Mouse (Mus musculus) adrenal gland, postnatal 10 days (tissue): Measurements from ENCODE around the gene Gpr55. TPM values are rescaled to one million over a fixed set of nuclear protein-coding genes. Genes with fewer than 3 reads are reported as not detected.
A peak's percentile ranks its signal among the peaks of the same experiment; 100 is the strongest.
"Not testable (repeated sequence)": the region's sequence is repeated elsewhere in the genome, so short reads cannot be mapped to it uniquely, and the experiment has no call there.

ENCODE experiments used
- DNase-seq: peaks from one replicate; pipeline ENCODE4 v3.0.0; 2021; ENCODE audit warnings: mixed read lengths
- long read RNA-seq, 2 experiments: library from polyadenylated mRNA; stranded (forward); transcript quantifications; one replicate each; pipeline ENCODE4 v2.0.0; 2021
- total RNA-seq, 2 experiments: library from RNA; stranded (reverse); gene quantifications; 2 replicates each; pipeline ENCODE4 v1.2.3; 2021

Gene Gpr55
- total RNA-seq: 1 to 10 TPM in 1 of 2 experiments, under 1 TPM in 1; 0.85 to 1.8 TPM
- long read RNA-seq, experiment 1, partial matches to known transcripts: 1 of 1 reads
- long read RNA-seq, experiment 1, other reads (novel, unspliced or antisense): 0 of 1 reads
- long read RNA-seq, experiment 2: 0 reads

DNA sequence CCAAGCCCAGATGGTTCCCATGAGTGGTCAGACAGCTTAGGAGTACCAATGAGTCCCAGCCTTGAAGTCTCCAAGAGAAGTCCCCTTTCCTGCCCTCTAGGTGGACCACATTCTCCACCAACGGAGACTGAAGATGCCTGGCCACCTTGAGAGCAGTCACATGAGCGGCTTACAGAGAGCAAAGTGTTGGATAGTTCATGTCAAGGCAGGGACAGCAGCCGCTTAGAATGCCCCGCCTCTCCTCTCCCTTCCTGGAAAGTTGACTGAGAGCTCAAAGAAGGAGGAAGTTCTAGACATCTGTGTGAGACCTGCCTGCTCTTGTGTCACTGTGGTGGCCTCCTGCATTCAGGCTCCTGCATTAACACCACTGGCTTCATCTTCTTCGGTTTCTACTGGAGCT lies at the start of gene Gpr55:
Gene Gpr55, minus strand, starts transcription at position 135 of the 400 bp plus-strand sequence.
- no peak for DNase-seq

DNA sequence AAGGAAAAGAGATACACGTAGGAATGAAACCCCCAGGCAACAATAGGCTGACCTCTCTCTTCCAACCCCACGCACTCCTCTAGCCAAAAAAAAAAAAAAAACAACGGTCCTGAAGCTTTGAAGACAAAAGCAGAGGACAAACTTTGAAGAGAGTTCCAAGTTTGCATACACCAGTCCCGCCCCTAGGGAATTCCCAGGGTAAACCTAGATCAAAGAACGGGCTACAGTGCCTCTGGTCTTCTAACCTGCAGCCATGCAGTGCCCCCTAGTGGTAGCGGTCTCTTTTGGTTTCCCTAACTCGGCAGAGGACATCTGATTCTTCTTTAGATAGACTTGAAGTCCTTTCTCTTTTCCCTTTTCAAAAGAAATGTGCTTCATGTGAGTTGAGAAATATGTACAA lies 47.0 kb upstream of the Gpr55 start:
- peak; percentile 96 for DNase-seq

DNA sequence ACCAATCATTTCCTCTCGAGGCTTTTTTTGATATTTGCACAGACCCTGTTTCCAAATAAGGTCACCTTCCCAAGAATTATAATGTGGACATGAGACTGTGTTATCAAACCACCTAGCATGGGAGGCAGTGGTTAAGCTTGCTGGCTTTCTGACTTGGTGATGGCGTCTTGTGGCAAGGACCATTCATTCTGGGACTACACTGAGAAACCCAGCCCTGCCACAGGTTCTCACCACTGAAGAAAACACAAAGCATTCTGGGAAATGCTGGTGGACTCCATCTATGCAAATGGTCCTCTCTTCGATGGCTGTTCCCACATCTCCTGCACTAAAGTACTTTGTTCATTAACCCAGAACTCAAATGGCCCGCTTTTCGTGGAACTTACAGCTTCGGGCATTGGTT lies 45.2 kb upstream of the Gpr55 start:
- DNase-seq: no peak

DNA sequence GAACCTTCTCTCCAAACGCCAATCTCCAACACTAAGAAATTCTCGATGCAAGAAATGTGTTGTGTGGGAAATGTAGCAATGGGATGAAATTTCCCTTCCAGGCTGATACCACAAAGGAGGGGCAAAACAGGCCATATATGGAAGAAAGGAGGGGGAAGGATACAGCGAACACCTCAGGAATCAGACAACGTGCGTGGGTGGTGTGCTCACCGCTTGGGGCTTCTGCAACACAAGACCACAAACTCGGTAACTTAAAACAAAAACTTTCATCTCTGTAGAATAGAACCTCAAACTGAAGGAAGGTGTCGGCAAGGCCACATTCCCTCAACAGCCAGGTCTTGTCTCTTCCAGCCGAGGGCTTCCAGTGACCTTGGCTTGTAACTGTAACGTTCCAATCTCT lies 44.7 kb upstream of the Gpr55 start:
- DNase-seq: no peak

DNA sequence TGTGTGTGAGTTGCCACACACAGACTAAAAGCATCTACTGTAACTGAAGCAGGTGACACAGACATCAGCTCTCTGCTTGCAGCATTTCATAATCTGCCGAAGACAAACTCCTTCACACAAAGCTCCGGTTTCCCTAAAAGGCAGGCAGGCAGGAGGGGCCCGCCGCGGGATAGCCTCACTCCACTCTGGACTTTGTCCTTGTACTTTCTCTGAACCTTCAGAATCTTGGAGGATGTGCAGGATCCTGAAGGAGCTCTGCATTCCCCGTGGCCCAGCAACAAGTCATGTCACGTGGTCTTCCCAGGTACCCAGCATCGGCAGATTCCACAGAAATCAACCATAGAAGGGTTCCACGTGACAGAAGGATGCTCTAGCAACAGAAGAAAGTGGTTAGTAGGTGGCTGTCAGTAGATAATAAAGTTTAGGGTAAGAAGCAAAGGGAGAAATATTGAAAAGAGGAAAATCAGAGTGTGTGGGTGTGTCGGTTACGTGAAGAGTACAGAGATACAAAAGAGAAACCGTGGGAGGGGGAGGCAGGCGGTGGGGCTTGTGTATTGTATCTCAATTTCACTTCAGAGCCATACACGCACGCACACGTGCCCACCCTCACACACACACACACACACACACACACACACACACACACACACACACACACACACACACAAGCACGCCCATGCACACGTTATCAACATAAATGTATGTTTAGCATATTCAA lies 39.2 kb upstream of the Gpr55 start:
- DNase-seq: no peak

DNA sequence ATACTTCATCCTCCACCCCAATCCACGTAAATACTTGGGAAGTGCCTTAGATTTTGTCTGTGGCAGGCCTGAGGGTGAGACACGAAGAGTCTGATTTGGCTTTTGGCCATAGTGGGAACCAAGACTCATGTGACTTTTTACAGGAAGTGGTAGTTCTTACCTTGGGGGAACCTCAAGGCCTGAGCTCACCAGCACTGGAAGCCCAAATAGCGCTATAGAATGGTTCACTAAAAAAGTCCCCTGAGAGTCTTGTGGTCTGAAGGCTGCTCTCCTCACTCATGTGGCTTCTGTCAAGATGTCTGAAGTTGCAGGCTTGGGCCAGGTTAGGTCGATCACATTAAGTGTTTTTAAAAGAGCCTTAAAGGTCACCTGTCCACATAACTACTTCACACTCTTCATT lies 37.2 kb upstream of the Gpr55 start:
- DNase-seq: no peak

DNA sequence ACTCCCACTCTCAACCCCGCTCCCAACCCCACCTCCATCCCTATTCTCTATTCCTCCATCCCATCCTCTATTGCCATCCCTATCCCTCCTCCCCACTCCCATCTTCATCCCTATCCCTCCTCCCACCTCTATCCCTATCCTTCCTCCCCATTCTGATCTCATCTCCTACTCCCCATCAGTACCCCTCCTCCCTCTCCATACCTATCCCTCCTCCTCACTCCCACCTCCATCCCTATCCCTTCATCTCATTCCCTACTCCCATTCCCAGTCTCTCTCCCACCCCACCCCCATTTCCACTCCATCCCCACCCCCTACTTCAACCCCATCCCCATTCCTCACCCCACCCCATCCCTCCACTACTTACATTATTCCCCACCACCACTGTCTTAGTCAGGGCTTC lies 36.4 kb upstream of the Gpr55 start:
- DNase-seq: no peak

DNA sequence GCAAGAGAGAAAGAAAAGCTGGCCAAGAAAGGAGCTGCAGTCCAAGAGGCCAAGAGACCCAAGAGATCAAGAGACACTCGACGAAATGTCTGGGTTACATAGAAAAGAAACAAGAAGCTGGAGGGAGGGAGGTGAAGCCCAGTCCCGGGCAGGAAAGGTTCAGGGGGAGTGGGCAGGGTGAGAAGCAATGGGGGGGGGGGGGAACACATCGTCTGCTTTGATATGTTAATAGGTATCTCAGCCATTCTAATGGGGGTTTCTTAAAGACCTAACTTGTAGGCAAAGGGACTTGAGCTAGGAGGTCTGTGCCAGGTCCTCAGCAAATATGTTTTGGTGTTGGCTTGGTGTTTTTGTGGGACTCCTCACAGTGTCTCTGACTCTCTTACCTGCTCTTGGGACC lies 32.7 kb upstream of the Gpr55 start:
- no peak for DNase-seq

DNA sequence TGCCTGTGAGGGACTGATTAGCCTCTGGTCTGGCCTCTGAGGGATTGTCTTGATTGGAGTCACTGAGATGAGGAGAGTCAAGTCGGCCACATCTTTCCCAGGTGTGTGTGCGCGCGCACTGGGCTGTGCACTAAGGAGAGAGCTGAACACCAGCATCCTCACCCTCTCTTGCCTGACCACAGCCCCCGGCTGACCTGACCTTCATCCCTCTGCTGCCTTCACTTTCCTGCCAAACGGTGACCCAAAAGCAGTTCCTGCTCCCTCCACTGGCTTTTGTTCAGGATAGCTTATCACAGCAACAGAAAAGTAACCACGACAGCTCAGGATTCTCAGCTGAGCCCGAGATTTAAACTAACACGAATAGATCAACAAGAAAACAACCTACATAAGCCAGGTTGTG lies 31.4 kb upstream of the Gpr55 start:
- no peak for DNase-seq

DNA sequence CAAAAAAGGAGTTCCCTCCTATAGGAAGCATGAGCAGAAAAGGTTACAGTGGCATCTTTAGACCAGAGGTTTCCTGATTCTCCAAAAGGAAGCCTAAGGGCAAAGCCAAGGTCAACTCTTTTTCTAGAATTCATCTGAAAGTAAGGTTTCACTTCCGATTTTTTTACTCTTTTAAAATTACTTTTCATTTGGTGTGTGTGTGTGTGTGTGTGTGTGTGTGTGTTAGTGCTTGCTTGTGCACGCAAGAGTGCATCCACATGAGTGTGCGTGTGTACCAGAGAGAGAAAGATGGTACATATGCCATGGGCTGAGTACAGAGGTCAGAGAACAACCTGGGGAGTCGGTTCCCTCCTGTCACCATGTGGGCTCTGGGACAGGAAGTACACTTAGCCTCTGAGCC lies 28.1 kb upstream of the Gpr55 start:
- not testable (repeated sequence) for DNase-seq

DNA sequence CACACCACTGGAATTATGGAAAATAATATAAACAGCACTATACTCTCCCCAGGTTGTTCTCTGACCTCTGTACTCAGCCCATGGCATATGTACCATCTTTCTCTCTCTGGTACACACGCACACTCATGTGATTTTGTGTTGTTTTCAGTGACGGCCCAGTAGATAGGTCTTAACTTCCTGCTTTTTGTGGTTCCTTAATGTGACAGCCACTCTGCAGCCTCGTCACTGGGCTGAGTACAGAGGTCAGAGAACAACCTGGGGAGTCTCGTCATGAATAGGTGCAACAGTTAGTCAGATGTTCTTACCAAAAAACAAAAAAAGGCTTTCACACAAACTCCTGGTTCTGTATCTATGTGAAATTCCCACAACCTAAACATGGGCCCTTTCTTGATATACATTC lies 27.5 kb upstream of the Gpr55 start:
- DNase-seq: no peak

DNA sequence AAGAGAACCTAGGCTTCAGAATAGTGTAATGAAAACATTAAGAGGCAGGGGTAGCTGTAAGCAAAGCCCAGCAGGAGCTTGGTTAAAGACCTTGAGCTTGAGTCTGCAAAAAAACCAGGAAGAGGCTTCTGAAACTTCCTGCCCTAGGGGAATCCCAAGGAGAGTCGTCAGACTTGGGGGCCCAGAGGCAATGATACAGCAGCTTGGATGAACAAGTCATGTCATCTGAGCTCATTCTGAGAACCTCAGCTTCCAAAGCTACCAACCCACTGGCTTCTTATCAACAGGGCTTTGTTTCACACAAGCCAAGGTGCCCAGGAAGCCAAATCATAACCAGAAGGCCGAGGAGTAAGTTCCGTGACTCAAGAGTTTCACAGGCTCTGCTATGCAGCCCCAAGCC lies 25.0 kb upstream of the Gpr55 start:
- DNase-seq: no peak

DNA sequence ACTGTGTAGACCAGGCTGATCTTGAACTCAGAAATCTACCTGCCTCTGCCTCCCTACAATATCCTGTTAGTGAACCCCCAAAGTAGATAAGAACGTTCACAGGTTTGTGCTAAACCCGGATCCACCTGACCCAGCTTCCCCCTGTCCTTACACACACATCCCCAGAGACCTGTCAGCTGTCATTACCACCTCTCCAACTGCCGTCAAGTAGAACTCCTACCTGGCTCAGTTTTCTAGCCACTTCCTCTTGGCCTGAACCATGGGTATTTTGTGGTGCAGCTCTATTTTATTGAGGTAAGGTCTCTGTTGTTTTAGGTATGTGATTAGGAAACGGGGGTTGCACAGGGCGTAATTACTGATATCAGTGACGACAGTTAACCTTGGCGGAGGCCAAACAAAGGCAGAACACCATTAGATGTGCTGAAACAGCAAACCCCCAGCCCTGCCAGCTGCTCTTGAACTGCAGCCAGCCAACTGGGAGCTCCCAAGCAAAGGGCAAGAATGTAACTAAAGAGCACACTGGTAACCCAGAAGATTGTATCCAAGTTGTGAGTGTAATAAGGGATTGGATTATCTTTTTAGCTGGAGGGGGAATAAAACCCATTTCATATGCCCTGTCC lies 21.0 kb upstream of the Gpr55 start:
- DNase-seq: peak; percentile 80

DNA sequence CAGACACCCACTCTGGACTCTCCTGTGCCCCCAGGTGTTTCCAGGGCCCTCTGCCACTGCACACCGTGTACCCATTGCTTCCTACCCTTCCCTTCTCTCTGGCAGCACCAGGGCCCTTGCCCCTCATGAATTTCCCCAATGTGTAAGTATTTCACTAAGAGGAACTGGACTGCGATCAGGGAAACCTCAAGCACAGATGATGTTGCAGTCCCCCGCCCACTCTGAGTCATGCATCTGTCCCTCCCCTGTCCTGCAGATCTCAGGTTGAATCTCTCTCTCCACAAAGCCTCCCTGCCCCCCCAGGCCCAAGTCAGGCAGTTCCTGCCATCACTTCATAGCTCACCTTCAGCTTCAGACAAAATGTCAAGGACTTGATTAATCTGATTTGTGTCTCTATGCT lies 16.9 kb upstream of the Gpr55 start:
- peak; percentile 66 for DNase-seq

DNA sequence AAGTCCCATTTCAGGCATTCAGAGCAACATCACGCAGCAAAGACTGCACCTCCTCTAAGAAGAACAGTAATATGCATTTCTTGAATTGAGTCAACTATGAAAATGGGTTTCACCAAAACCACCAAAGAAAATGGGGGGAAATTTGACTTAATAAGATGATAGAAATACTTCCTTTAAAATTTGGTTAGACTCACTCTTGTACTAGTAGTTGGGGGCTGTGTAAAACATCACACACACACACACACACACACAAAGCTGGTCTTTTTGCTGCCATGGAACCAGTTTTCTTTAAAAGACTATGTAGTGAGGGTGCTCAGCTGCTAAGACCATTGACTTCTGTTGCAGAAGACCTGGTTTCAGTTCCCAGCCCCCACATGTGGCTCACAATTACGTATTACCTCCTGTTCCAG lies 12.7 kb upstream of the Gpr55 start:
- DNase-seq: no peak

DNA sequence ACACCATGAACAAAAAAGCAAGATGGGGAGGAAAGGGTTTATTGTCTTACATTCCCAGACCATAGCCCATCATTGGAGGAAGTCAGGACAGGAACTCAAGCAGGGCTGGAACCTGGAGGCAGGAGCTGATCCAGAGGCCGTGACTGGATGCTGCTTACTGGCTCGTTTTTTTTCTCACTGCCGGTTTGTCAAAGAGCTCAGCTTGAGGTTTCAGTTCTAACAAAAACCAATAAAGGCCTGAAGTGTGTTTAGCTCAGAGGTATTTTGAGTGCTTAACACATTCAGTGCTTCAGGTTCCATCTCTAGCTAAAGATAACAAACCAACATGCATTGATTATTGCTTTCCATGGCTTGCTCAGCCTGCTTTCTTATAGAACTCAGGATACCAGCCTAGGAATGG lies 11.5 kb upstream of the Gpr55 start:
- DNase-seq: no peak

DNA sequence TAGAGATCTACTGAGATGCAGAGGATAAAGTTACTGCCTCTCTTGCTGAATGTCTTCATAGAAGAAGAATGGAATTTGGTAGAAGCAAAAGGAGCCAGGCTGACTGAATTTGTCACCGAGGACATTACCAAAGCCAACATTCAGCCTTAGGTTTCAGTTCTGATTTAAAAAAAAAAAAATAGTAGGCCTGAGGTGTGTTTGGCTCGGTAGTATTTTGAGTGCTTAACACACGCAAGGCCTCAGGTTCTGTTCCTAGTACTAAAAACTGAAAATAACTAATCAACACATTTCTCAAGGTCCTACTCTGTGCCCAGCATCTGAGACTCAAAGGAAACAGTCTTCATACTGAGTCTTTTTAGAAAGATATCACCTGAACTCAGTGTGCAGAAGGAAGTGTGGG lies 10.3 kb upstream of the Gpr55 start:
- no peak for DNase-seq

DNA sequence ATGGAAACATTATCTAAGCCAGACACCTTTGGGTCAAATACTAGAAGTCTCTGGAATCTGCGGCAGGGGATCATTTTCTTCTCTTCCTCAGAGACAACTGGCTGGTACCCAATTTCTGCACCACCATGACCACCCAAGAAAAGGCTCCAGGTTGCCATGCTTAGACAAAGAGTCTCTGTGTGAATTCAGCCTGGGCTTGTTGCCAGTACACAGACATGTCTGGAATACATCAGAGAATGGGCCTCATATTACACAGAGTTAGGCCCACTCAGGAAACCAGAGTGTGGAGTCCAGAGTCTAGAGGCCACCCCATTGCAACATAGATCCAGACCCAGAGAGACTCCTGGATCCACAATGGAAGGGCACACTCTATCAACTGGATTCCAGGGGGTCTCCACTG lies 8.7 kb upstream of the Gpr55 start:
- DNase-seq: no peak

DNA sequence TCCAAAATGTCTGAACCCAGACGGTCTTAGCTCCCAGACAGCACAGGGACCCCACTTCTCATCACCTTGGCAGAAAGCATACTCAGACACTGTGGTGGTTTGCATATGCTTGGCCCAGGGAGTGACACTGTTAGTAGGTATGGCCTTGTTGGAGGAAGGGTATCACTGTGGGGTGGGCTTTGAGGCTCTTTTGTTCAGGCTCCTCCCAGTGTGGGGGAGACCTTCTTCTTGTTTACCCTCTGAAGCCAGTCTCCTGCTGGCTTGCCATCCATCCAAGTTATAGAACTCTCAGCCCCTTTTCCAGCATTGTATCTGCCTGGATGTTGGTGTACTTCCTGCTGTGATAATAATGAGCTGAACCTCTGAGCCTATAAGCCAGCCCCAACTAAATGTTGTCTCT lies 8.3 kb upstream of the Gpr55 start:
- no peak for DNase-seq

DNA sequence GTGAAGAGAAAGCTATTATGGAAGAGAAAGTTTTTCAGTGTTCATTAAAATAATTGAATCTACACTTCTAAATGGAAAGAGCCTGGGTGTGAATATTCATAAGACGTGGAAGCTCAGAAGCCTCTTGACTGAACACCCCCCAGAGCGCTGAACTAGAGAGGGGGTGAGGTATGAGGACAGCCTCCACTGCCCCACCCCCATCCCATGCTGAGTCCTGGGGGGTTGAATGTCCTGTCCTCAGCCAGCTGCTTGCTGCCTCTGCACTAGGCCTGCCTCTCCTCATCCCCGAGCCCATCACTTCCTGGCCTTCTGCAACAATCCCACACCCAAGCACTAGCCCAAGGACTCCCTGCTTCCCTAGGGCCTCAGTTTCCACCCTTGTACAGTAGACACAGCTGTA lies 5.0 kb upstream of the Gpr55 start:
- DNase-seq: no peak

DNA sequence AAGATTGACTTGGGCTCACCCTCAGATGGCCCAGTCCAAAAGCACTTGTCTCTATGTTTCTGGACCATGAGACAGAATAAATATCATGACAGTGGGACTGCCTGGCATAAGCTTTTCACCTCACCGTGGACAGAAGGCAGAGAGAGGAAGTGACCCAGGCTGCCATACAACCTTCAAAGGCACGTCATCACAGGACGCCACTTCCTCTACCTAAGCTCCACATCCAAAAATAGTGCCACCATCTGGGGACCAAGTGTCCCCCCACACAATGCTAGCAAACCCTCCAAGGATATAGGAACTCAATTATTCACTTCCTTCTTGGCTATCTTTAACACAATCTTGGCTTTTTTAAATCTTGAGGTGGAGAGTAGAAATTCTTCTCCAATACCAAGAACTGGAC lies 1.3 kb upstream of the Gpr55 start:
- DNase-seq: no peak

DNA sequence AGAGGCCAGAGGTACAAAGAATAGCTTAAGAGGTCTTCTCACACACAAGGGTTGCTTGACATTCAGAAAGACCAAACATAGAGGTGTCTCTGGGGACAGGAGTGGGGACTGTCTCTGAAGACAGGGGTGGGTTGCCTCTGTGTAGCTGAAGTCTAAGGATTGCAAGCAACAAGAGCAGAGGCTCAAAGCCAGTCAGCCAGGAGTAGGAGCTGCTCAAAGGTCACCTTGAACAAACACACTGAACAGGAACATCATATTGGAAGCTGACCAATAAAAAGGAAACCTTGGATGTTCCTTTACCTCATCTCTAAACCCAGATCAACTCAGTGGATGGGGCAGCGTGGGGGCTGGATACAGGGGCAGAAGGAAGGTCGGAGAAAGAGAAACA lies 924 bp downstream of the Gpr55 start:
- no peak for DNase-seq

DNA sequence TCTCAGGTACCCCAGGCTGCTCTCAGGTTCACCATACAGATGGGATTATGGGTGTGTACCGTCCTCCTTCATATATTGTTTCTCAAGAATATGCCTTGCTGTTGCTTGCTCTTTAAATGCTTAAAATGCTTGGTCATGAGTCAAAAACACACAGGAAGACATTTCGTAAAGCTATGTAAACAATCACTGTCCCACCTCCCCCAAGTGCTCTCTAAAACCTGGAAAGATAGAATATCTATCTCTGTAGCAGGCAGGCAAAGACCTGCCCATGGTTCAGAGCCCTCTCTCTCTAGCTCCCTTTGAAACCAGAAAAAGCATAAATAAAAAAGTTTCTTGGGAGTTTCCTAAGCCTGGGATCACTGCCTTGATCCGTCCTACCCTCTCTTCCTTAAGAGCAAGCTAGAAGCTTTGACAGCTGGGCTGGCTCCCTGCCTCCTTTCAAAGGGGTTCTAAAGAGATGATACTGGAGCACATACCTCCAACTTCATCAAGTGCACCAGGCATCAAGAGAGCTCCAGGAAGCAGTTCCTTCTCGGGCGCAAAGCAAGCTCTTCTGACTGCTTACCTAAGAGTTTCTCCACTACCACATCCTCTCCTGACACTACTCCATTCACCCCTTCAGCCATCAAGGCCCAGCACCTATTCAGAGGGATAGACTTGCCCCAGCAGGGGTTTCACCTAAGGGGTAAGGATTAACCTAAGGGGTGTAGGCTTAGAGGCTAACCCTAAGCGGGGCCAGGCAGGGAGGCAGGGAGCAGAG lies 1.5 kb downstream of the Gpr55 start:
- no peak for DNase-seq
